Mouse (Mus musculus) liver, embryonic 14.5 days (tissue): ENCODE data around the gene Smad3.

Experiments used
- CTCF ChIP-seq: IDR thresholded peaks from 2 replicates; pipeline ENCODE4 v1.5.1; 2016; ENCODE audit warnings: antibody characterized with exemption, low read depth, control low read depth
- EP300 ChIP-seq: IDR thresholded peaks from 2 replicates; pipeline ENCODE4 v1.6.1; 2016; ENCODE audit warnings: antibody characterized with exemption, low read depth

DNA sequence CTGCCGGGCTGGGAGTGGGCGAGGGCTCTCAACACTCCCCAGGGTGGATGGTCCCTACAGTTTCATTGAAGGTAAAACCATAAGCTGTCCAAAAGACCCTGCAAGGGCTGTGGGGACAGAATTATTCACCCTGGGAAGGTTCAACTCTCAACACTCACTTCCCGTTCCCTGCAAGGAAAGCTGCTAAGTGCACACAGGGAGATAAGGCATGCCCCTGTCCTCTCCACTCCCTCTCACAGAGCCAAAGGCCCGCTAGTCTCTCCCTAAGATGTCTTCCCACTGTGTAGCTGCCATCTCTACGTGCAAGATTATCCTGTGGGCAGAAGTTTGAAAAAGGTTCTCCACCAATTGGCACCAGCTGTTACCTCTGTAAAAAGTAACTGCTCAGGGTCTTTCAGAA, 60.2 kb downstream of the Smad3 start:
- TF ChIP-seq CTCF (no peak), EP300 (no peak)
